Comparison of ENCODE assay signal across 23 mouse cellular contexts in genomic region chr14:45638717-45639116, GRCm38 (mm10). TPM values are rescaled to one million over a fixed set of nuclear protein-coding genes. Genes with fewer than 3 reads are reported as not detected.
DNase-seq lines count a peak whose midpoint lies in the region; ATAC-seq and TF ChIP-seq lines count a peak whose summit lies in the region.
"Had no signal": no experiment of that assay in that cellular context is flagged by ENCODE, and none has a peak within 500 bp of the region (broad histone marks: within the 10 kb centered on the region; RNA-seq: fewer than 3 reads in every experiment).

No protein-coding gene starts in this region.

- no peak for DNase-seq in liver, embryonic 13.5 days
- DNase-seq in liver, postnatal 0 days, result no peak
- DNase-seq in MEL (ENCODE audit: low read depth, low spot score) (peak; percentile 35), MN1 (ENCODE audit: low spot score) (peak; percentile 19)
- DNase-seq in adrenal gland, postnatal 14 days, result no peak
- DNase-seq: adrenal gland, postnatal 10 days; cerebellum, adult 11 months; cerebellum, adult 2 months; cerebellum, adult 9-11 months; cerebellum, postnatal 25 days; forebrain, postnatal 0 days; gastrocnemius, adult 2 months; gastrocnemius, postnatal 14 days; heart, adult 18-20 months had no signal

- TF ChIP-seq RAD21 in MEL (IDR thresholded peaks at IDR 0.05; ENCODE audit: low read depth, low read length), result no peak

- peaks cover 6% of the 10 kb centered on the region; the same call in 1 of the 2 replicates for H3K79me2 ChIP-seq in MEL (ENCODE audit: control insufficient read depth, insufficient read depth, low read length, poor library complexity)

- TF ChIP-seq POLR2A in MEL (IDR thresholded peaks at IDR 0.05; ENCODE audit: control insufficient read depth in 1 of 2, insufficient read depth in 1 of 2, low read depth in 1 of 2, low read length in 2 of 2, poor library complexity in 1 of 2), result no peak

- no peak for TF ChIP-seq CTCF in liver, postnatal 0 days (IDR thresholded peaks at IDR 0.05; ENCODE audit: low read depth)
- TF ChIP-seq CTCF in MEL (IDR thresholded peaks at IDR 0.05 in 2 of 3, conservative IDR thresholded peaks at IDR 0.05 in 1 of 3; ENCODE audit: control insufficient read depth in 1 of 3, insufficient read depth in 1 of 3, low read depth in 2 of 3, low read length in 3 of 3, poor library complexity in 1 of 3, severe bottlenecking in 1 of 3), result no peak

- no peak overlapping the region for H3K4me2 ChIP-seq in liver, embryonic 13.5 days
- H3K4me2 ChIP-seq in liver, postnatal 0 days (ENCODE audit: low read depth, low read length), result no peak overlapping the region
- H3K4me2 ChIP-seq: embryonic facial prominence, embryonic 12.5 days; embryonic facial prominence, embryonic 15.5 days; hindbrain, embryonic 12.5 days; hindbrain, embryonic 15.5 days had no signal

- H3K27me3 ChIP-seq in liver, embryonic 13.5 days, result no peaks in the 10 kb centered on the region
- H3K27me3 ChIP-seq in liver, postnatal 0 days (ENCODE audit: insufficient read depth, low read length), result no peaks in the 10 kb centered on the region
- no peaks in the 10 kb centered on the region for H3K27me3 ChIP-seq in MEL (ENCODE audit: control insufficient read depth in 1 of 2, insufficient read depth in 2 of 2, low read length in 2 of 2)
- H3K27me3 ChIP-seq: embryonic facial prominence, embryonic 12.5 days; embryonic facial prominence, embryonic 15.5 days; hindbrain, embryonic 12.5 days; hindbrain, embryonic 15.5 days; Patski had no signal

- no peaks in the 10 kb centered on the region for H3K9me3 ChIP-seq in liver, embryonic 13.5 days (replicated peaks)
- no peaks in the 10 kb centered on the region for H3K9me3 ChIP-seq in liver, postnatal 0 days (ENCODE audit: low read length)
- no peaks in the 10 kb centered on the region for H3K9me3 ChIP-seq in MEL (replicated peaks; ENCODE audit: insufficient read depth, low read length)
- H3K9me3 ChIP-seq: embryonic facial prominence, embryonic 12.5 days; embryonic facial prominence, embryonic 15.5 days; heart, embryonic 10.5 days; hindbrain, embryonic 12.5 days; hindbrain, embryonic 15.5 days had no signal

- H3K9ac ChIP-seq in liver, embryonic 13.5 days, result no peak overlapping the region
- H3K9ac ChIP-seq in liver, postnatal 0 days (replicated peaks), result no peak overlapping the region
- H3K9ac ChIP-seq in MEL (ENCODE audit: control insufficient read depth, low read depth, low read length, poor library complexity, severe bottlenecking), result no peak overlapping the region
- H3K9ac ChIP-seq: embryonic facial prominence, embryonic 12.5 days; embryonic facial prominence, embryonic 15.5 days; forebrain, postnatal 0 days; hindbrain, embryonic 12.5 days; hindbrain, embryonic 15.5 days had no signal

- WGBS in liver, embryonic 13.5 days (ENCODE audit: insufficient replicate concordance), result 62% methylated on average over 5 of the region's 5 CpGs
- WGBS in liver, postnatal 0 days (ENCODE audit: insufficient replicate concordance), result 67% methylated on average over 5 of the region's 5 CpGs

- no peak for TF ChIP-seq EP300 in liver, postnatal 0 days (IDR thresholded peaks at IDR 0.05; ENCODE audit: low read depth)
- TF ChIP-seq EP300 in MEL (IDR thresholded peaks at IDR 0.05; ENCODE audit: low read depth in 1 of 2, low read length in 2 of 2), result no peak

- H3K27ac ChIP-seq in liver, embryonic 13.5 days, result no peak overlapping the region
- H3K27ac ChIP-seq in liver, postnatal 0 days (ENCODE audit: low read depth), result no peak overlapping the region
- H3K27ac ChIP-seq in MEL (ENCODE audit: control insufficient read depth, low read depth, low read length), result no peak overlapping the region
- H3K27ac ChIP-seq: embryonic facial prominence, embryonic 12.5 days; embryonic facial prominence, embryonic 15.5 days; gastrocnemius, adult 2 months; heart, embryonic 10.5 days; hindbrain, embryonic 12.5 days; hindbrain, embryonic 15.5 days had no signal

- peaks cover 12% of the 10 kb centered on the region for H3K4me1 ChIP-seq in liver, embryonic 13.5 days (replicated peaks)
- H3K4me1 ChIP-seq in liver, postnatal 0 days (ENCODE audit: insufficient read depth), result no peaks in the 10 kb centered on the region
- H3K4me1 ChIP-seq in MEL (ENCODE audit: control insufficient read depth in 1 of 2, insufficient read depth in 2 of 2, low read length in 2 of 2), result no peaks in the 10 kb centered on the region
- H3K4me1 ChIP-seq: embryonic facial prominence, embryonic 12.5 days; embryonic facial prominence, embryonic 15.5 days had no signal

- no peaks in the 10 kb centered on the region for H3K36me3 ChIP-seq in liver, embryonic 13.5 days
- no peaks in the 10 kb centered on the region for H3K36me3 ChIP-seq in liver, postnatal 0 days (replicated peaks; ENCODE audit: insufficient read depth, low read length)
- no peaks in the 10 kb centered on the region for H3K36me3 ChIP-seq in MEL (ENCODE audit: control insufficient read depth in 1 of 2, insufficient read depth in 2 of 2, low read length in 2 of 2)
- H3K36me3 ChIP-seq: embryonic facial prominence, embryonic 12.5 days; embryonic facial prominence, embryonic 15.5 days; heart, embryonic 10.5 days; hindbrain, embryonic 12.5 days; hindbrain, embryonic 15.5 days had no signal

- H3K4me3 ChIP-seq in liver, embryonic 13.5 days (replicated peaks), result no peak overlapping the region
- H3K4me3 ChIP-seq in liver, postnatal 0 days (ENCODE audit: low read depth, low read length), result no peak overlapping the region
- no peak overlapping the region for H3K4me3 ChIP-seq in MEL (ENCODE audit: control insufficient read depth in 1 of 2, insufficient read depth in 1 of 2, low read depth in 2 of 2, low read length in 2 of 2)
- H3K4me3 ChIP-seq: embryonic facial prominence, embryonic 12.5 days; embryonic facial prominence, embryonic 15.5 days; gastrocnemius, adult 2 months; heart, embryonic 10.5 days; hindbrain, embryonic 12.5 days; hindbrain, embryonic 15.5 days had no signal

- ATAC-seq in liver, embryonic 13.5 days (ENCODE audit: low read depth), result peak; percentile 66; the same call in 1 of the 2 replicates
- no peak for ATAC-seq in liver, postnatal 0 days
- peak; percentile 72 for ATAC-seq in megakaryocyte-erythroid progenitor cell, adult 5-6 weeks (replicated peaks; ENCODE audit: low FRiP score, low TSS enrichment, poor library complexity, severe bottlenecking)
- ATAC-seq: CD4-positive, CD25-positive, alpha-beta regulatory T cell, adult 4 months; forebrain, embryonic 14.5 days; forebrain, postnatal 0 days; Patski had no signal

TF ChIP-seq in MEL, 35 proteins besides CTCF, POLR2A, EP300 and RAD21:
- TF ChIP-seq POLR2AphosphoS2 (IDR thresholded peaks at IDR 0.05; ENCODE audit: low read length) (no peak), KAT2A (conservative IDR thresholded peaks at IDR 0.05; ENCODE audit: low read depth, low read length) (no peak), HCFC1 (IDR thresholded peaks at IDR 0.05; ENCODE audit: low read depth, low read length) (no peak), MEF2A (IDR thresholded peaks at IDR 0.05; ENCODE audit: extremely low read depth, insufficient replicate concordance, low read depth, low read length, poor library complexity, severe bottlenecking) (no peak), USF1 (IDR thresholded peaks at IDR 0.05; ENCODE audit: low read depth, low read length) (no peak), E2F4 (IDR thresholded peaks at IDR 0.05; ENCODE audit: borderline replicate concordance, low read depth, low read length) (no peak), MAFK (IDR thresholded peaks at IDR 0.05; ENCODE audit: borderline replicate concordance, low read depth, low read length) (no peak), ZNF384 (IDR thresholded peaks at IDR 0.05; ENCODE audit: low read depth, low read length) (no peak), BHLHE40 (IDR thresholded peaks at IDR 0.05; ENCODE audit: borderline replicate concordance, low read depth, low read length) (no peak), RCOR1 (IDR thresholded peaks at IDR 0.05; ENCODE audit: low read depth, low read length) (no peak), GABPA (IDR thresholded peaks at IDR 0.05; ENCODE audit: low read depth, low read length) (no peak), TBP (IDR thresholded peaks at IDR 0.05; ENCODE audit: low read depth, low read length) (no peak), MAZ (IDR thresholded peaks at IDR 0.05; ENCODE audit: low read depth, low read length) (no peak), NRF1 (IDR thresholded peaks at IDR 0.05; ENCODE audit: insufficient read depth, low read depth, low read length, poor library complexity, severe bottlenecking) (no peak), TAL1 (IDR thresholded peaks at IDR 0.05; ENCODE audit: low read length) (no peak), NELFE (IDR thresholded peaks at IDR 0.05; ENCODE audit: low read depth, low read length) (no peak)

RNA-seq across cellular contexts. Expression of gene Ddhd1, which starts 19.2 kb away (rescaled TPM):
- 6.6 and 6.8 TPM in 2 replicates for polyA plus RNA-seq in liver, embryonic 13.5 days (2015; fragmentation: Nextera tagmentation; extraction: Ambion mirVana)
- 3.2 and 3.7 TPM in 2 replicates for polyA plus RNA-seq in liver, postnatal 0 days (2015; fragmentation: Nextera tagmentation; extraction: Ambion mirVana)
- 9.0 and 9.3 TPM in 2 replicates for total RNA-seq in MEL (2012; rRNA removed)
- 10 to 100 TPM in 1 of 2 experiments, not detected in 1; 14.3 TPM for polyA plus RNA-seq in MEL (2012; ENCODE audit: insufficient read depth in 1 of 2, insufficient read length in 2 of 2, low read depth in 1 of 2, low replicate concordance in 2 of 2, missing spikeins in 1 of 2)
- 25.5 and 26.4 TPM in 2 replicates for total RNA-seq in megakaryocyte-erythroid progenitor cell, adult 5-6 weeks (2014; fragmentation: Nextera tagmentation)
- 18.2 and 42.8 TPM in 2 replicates for total RNA-seq in megakaryocyte-erythroid progenitor cell, adult 5-6 weeks (2017)
- total RNA-seq in adrenal gland, postnatal 14 days (2021), result 24.9 and 31.1 TPM in 2 replicates

Comparison
In these comparisons a context has a peak if more than half of its experiments do, and no peak if none do; other contexts are left out.
1. DNase-seq: peak in MEL (single experiment) and MN1 (single experiment); none in liver, embryonic 13.5 days (single experiment), liver, postnatal 0 days (single experiment) and adrenal gland, postnatal 14 days (single experiment).